Mouse (Mus musculus) layer of hippocampus, postnatal 25 days (tissue): ENCODE measurements at regions not wholly inside any gene's neighbourhood (a gene's known extent, or its start where the extent isn't known, plus 50 kb on each side); places are given as distances from the start of the nearest gene placed in this dataset.

Source experiments
- DNase-seq, 2 experiments: peaks; one replicate each; pipeline ENCODE4 v3.0.0; 2022; ENCODE audit warnings: mixed read lengths in 2 of 2, low spot score in 1 of 2; ENCODE audit errors: extremely low spot score in 1 of 2

- DNase-seq, result no peak
Observed at GRCm38 (mm10) chr16:93287520-93287919, 316.3 kb downstream of the Setd4 start.

GRCm38 (mm10) chr16:93286816-93287215 lies 317.0 kb downstream of the Setd4 start:
- no peak for DNase-seq

- no peak for DNase-seq
Observed at GRCm38 (mm10) chr16:93285191-93285590, 318.7 kb downstream of the Setd4 start.

DNA sequence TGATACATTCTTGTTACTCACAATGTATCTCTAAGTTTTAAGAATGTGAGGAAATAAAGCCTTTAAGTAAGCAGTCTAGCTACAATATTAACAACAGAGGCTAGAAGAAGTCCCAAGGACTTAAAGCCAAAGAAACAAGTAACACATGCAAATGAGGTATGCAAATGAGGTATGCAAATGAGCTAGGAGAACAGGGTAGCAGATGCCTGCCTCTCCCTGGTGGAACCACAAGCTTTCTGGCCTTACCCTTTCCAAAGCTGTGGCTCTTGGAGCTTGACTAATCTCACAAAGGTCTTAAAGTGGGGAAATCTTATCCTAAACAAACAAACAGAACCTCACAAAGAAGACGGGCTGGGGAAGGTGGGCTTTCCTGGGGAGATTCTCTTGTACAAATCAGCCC lies 322.1 kb downstream of the Setd4 start:
- no peak for DNase-seq

DNA sequence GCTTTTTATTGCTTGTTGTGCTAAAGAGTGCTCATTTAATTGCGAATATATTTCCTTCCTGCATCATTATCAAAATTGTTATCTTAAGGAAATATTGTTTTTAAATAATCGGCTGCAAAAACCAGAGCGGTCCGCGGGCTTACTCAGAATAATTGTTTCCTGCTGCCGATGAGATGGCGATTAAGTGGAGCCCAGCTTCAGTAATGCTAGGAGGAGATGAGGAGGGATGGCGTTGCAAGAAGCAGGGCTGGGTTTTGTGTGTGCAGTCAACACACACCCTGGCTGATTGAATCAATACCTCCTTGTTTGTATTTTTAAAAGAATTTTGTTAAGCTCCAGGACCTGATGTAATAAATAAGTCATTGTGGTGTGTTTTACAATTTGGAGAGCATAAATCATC lies 331.2 kb downstream of the Setd4 start:
- no peak for DNase-seq

DNA sequence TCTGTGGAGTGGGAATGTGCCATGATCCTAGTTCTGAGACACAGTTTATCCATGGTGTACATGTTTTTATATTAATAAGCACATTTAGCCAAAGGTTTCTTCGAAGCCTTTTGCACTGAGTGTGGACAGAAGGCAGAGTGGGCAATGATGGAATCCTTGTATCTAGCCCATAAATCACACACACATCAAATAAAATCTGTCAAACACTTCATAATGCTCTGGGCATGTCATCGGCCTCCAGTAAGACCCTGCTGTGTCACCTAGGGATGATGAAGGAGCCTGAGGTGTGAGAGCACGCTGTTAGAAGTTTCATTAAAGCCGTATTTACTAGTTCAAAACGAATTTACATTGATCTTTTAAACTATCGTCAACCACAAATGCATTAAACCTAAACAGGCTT lies 331.7 kb downstream of the Setd4 start:
- DNase-seq, result no peak

DNA sequence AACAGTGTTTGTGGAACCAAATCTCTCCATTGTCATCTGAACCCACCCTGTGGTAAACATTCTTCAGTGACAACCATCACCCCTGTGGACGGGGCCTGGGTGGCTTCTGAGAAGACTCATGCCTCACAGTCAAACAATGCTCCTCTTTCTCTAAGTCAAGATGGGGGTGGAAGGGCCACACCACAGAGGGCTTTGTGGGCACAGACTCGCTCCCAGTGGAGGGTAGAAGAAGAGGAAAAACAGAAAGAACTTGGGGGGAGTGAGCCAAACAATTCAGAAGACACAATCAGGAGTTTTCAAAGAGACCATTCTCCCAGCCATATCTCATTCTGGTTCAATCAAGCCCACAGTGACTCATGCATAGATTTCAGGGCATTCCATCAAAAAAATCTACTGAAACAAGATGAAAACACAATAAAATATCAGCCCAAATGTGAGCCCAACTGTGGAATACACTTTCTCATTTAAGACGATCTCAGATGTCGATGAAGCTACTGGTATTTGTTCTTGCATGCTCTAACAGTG lies 339.7 kb downstream of the Setd4 start:
- no peak for DNase-seq

GRCm38 (mm10) chr16:93263141-93263815 lies 340.6 kb downstream of the Setd4 start:
- DNase-seq, result no peak

DNA sequence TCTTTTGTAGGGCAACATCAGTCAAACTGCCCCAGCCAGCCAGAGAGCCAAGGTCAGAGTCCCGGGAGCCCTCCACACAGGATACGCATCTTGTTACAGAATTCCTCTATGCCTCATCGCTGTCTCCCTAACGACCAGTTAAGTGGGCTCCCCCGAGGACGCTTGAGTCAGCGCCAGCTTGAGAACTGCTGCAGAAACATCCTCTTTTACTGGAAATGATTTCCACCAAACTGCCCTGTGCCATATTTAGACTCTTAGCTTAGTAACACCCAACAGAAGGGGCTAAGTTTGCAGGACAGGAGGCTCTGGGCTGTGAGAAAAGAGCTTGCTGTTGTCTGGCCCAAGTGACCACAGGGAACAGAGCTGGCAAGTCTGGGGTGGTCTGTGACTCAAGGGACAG lies 357.0 kb downstream of the Setd4 start:
- no peak for DNase-seq

DNA sequence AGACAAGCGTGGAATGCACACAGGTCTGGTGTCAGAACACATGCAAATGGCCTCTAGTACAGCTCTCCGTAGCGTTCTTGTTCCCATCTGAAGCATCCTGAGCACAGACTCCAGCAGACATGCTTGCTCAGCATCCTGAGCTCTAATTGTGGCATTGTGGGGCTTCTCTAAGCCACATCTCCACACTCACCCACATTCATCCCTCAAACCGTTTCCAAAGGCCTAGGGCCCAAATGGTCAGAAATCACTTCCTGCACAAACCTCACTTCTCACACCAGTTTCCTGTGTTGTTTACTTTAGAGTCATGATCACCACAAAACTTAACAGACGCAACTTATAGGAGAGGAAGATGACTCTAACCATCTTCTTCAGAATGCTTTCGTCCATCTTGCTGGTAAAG lies 358.1 kb downstream of the Setd4 start:
- DNase-seq, result no peak

- no peak for DNase-seq
Observed at GRCm38 (mm10) chr16:93238898-93239297, 365.0 kb downstream of the Setd4 start.

GRCm38 (mm10) chr16:93238326-93238725 lies 365.5 kb downstream of the Setd4 start:
- DNase-seq, result no peak

DNA sequence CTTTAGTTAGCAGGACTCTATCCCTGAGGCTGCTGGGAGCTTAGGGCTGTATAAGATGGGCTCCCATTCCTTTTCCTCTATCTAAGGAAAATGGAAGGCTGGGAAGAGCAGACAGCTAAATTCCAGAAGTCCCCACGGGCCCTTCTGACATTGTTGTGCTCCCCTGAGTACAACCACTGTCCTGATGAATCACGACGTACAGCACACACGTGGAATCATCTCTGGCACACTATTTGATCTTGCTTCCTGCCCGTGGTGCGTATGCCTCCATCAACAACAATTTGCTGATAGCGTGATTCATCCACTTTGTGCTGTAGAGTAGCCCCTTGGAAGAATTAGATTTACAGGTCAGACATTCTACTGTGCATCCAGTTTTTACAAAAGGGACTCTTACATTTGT lies 378.2 kb downstream of the Setd4 start:
- DNase-seq, result no peak

GRCm38 (mm10) chr16:93225196-93225595 lies 378.7 kb downstream of the Setd4 start:
- DNase-seq, result no peak

GRCm38 (mm10) chr16:93219731-93220130 lies 384.1 kb downstream of the Setd4 start:
- no peak for DNase-seq

DNA sequence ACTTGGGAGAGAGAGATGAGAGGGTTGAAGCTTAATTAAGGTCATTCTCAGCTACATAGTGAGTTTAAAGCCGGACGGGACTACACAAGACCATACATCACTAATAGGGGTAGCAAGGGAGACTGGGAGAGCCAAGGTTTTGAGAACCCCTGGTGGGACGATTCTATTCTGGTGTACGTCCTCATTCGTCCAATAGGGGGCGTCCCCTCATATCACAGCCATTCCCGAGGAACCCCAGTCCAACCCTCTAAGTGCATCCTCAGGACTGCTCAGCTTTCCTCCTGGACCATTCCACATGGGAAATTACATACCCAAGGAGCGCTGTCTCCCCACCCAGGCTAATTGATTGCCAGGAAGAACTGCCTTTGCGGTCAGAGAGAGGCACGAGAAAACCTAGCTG lies 385.5 kb downstream of the Setd4 start:
- DNase-seq, result no peak

- no peak for DNase-seq
Observed at GRCm38 (mm10) chr16:93217600-93218226, 386.1 kb downstream of the Setd4 start.

DNA sequence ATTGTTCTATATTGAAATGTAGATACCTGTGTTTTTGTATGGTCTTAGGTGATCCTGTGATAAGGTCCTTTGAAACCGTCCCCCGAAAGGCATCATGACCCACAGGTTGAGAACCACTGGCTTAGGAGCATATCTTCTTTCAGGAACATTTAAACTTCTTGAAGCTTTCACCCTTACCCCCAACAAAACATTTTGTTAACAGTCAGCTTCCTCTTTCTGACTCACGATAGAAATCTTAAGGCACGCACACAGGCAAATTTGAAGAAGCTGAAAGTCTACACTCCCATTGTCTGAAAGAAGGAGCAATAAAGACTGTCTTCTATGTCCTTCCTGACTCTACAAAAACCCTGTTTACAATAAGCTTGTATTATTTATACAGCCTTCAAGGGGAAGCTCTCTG lies 388.2 kb downstream of the Setd4 start:
- no peak for DNase-seq

GRCm38 (mm10) chr16:93213618-93214017 lies 387.7 kb upstream of the Runx1 start:
- no peak for DNase-seq

DNA sequence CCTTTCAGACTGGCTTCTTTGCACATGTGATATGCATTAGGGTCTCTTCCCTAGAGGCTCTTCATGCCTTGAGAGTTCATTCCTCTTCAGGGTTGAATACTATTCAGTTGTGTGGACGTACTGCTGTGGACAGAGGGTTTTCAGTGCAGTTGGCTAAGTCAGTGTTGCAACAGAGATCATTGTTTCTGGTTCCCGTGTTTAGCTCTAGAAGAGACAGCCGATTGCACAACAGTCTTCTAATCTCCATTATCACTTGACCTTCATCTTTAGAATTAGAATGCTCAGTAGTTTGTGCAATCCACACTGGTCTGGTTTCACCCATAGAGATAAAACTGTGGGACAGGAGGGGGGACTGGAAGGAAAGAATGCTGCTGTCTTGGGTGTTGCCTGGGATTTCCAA lies 381.7 kb upstream of the Runx1 start:
- no peak for DNase-seq

DNA sequence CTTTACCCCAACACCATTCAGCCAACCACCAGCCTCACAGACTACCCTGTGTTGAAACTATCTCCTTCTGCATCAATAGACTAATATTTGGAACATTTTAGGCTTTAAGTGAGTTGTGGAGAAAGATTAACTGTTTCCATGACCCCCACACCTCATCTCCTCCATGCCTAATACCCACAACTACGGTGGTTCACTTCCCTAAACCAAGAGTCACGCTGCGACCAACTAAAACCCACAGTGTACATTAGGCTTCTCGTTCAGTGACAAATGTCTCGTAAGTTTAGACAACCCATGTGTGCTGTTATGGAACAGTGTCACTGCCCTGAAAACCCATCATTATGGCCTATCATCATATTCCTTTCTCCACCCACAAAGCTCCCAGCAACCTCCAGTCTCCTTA lies 381.3 kb upstream of the Runx1 start:
- no peak for DNase-seq

- no peak for DNase-seq
Observed at GRCm38 (mm10) chr16:93206325-93206724, 380.4 kb upstream of the Runx1 start.
